Mouse (Mus musculus): ENCODE measurements at regions not wholly inside any gene's neighbourhood (a gene's known extent, or its start where the extent isn't known, plus 50 kb on each side); places are given as distances from the start of the nearest gene placed in this dataset.
A peak's percentile ranks its signal among the peaks of the same experiment; 100 is the strongest.

DNA sequence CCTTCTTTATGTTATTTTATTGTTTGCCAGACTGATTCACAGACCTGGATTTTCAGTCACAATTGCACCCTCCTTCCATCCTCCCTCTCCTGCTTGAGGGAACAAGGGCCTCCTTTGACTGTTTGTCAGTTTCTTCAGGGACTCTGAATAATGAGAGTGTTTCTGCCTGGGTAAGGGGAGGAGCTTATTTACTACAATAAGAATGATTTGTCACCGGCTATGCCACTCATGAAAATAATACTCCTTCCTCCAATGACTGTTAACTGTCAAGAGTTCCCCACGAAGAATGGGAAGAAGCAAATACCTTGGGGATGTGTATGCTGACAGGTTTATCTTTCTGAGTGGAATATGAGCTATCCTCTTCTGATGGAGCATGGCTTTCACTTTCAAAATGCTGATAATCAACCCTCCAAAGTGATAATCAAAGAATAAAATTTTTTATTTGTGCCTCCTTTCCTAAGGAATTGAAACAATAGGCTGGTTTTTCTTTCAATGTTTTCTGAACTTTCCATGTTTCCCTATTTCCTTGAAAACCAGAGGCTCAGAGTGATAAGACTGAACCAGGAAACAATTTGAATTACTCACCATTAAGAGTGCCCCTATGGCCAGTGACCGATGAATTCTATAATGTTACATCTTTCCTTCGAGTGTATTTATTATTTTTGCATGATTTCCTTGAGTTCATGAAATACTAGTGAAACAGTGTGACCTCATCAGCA, 269.3 kb upstream of the Klf6 start:
- H3K4me1 ChIP-seq (ENCODE audit: control insufficient read depth in 1 of 2, insufficient read depth in 2 of 2, low read length in 2 of 2) = no peaks in the 10 kb centered on the region; a peak in 1 of 4 replicates
- no peak overlapping the region for H3K27ac ChIP-seq (ENCODE audit: control insufficient read depth, low read depth, low read length)
- H3K79me2 ChIP-seq (ENCODE audit: control insufficient read depth, insufficient read depth, low read length, poor library complexity) = no peaks in the 10 kb centered on the region
- peak; percentile 39 for DNase-seq (ENCODE audit: low read depth, low spot score)
- no peaks in the 10 kb centered on the region for H3K27me3 ChIP-seq (ENCODE audit: control insufficient read depth in 1 of 2, insufficient read depth in 2 of 2, low read length in 2 of 2)
- no peaks in the 10 kb centered on the region for H3K9me3 ChIP-seq (replicated peaks; ENCODE audit: insufficient read depth, low read length)
- H3K9ac ChIP-seq (ENCODE audit: control insufficient read depth, low read depth, low read length, poor library complexity, severe bottlenecking) = no peak overlapping the region
- H3K4me3 ChIP-seq (ENCODE audit: control insufficient read depth in 1 of 2, insufficient read depth in 1 of 2, low read depth in 2 of 2, low read length in 2 of 2) = 0 out of 4 replicates have a peak overlapping the region, but pooled peaks of 1 of the 2 experiments have one; percentile 16
- TF ChIP-seq MEF2A (IDR thresholded peaks at IDR 0.05; ENCODE audit: extremely low read depth, insufficient replicate concordance, low read depth, low read length, poor library complexity, severe bottlenecking) (no peak), GATA1 (IDR thresholded peaks at IDR 0.05; ENCODE audit: low read depth, low read length) (no peak), MAFK (IDR thresholded peaks at IDR 0.05; ENCODE audit: borderline replicate concordance, low read depth, low read length) (no peak), GABPA (IDR thresholded peaks at IDR 0.05; ENCODE audit: low read depth, low read length) (no peak), MXI1 (IDR thresholded peaks at IDR 0.05; ENCODE audit: low read depth, low read length) (no peak), JUND (IDR thresholded peaks at IDR 0.05; ENCODE audit: low read depth, low read length) (no peak), POLR2AphosphoS2 (IDR thresholded peaks at IDR 0.05; ENCODE audit: low read length) (no peak), RAD21 (IDR thresholded peaks at IDR 0.05; ENCODE audit: low read depth, low read length) (no peak), TAL1 (IDR thresholded peaks at IDR 0.05; ENCODE audit: low read length) (no peak), ZMIZ1 (IDR thresholded peaks at IDR 0.05; ENCODE audit: low read depth, low read length) (no peak), CTCF (IDR thresholded peaks at IDR 0.05 in 2 of 3, conservative IDR thresholded peaks at IDR 0.05 in 1 of 3; ENCODE audit: control insufficient read depth in 1 of 3, insufficient read depth in 1 of 3, low read depth in 2 of 3, low read length in 3 of 3, poor library complexity in 1 of 3, severe bottlenecking in 1 of 3) (no peak), USF2 (IDR thresholded peaks at IDR 0.05; ENCODE audit: borderline replicate concordance in 1 of 2, insufficient read depth in 1 of 2, low read depth in 1 of 2, low read length in 2 of 2) (no peak), MYC (IDR thresholded peaks at IDR 0.05; ENCODE audit: low read depth, low read length) (no peak), E2F4 (IDR thresholded peaks at IDR 0.05; ENCODE audit: borderline replicate concordance, low read depth, low read length) (no peak), EP300 (IDR thresholded peaks at IDR 0.05; ENCODE audit: low read depth in 1 of 2, low read length in 2 of 2) (no peak), ZNF384 (IDR thresholded peaks at IDR 0.05; ENCODE audit: low read depth, low read length) (no peak)
- H3K36me3 ChIP-seq (ENCODE audit: control insufficient read depth in 1 of 2, insufficient read depth in 2 of 2, low read length in 2 of 2) = peaks cover 0 to 9% of the 10 kb centered on the region in 2 experiments; a peak in 2 of 4 replicates

DNA sequence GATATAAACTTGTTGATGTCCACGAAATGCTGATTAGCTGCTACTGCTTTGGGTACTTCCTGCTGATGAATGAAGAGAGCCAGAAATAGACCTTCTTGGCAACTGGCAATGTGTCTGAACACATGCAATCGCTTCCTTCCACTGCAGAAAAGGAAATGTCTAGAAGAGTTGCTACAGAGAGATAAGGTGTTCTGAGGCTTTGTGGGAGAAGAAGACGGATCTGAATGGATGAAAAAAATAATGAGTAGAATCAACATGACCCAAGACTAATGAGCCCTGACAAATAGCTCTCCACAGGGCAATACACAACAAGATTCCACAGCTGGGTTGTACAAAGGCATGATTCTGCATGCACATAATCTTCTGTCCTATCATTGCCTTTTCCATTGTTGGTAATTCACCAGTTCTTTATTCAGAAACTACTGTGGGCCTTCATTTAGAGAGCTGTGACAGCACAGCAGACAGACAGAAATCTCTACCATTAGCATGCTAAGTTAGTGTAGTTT, 268.7 kb upstream of the Klf6 start:
- H3K36me3 ChIP-seq (ENCODE audit: control insufficient read depth in 1 of 2, insufficient read depth in 2 of 2, low read length in 2 of 2) = peaks cover 0 to 9% of the 10 kb centered on the region in 2 experiments; a peak in 2 of 4 replicates
- H3K9me3 ChIP-seq (replicated peaks; ENCODE audit: insufficient read depth, low read length) = no peaks in the 10 kb centered on the region
- H3K27me3 ChIP-seq (ENCODE audit: control insufficient read depth in 1 of 2, insufficient read depth in 2 of 2, low read length in 2 of 2) = no peaks in the 10 kb centered on the region
- no peak overlapping the region for H3K27ac ChIP-seq (ENCODE audit: control insufficient read depth, low read depth, low read length)
- no peaks in the 10 kb centered on the region; a peak in 1 of 4 replicates for H3K4me1 ChIP-seq (ENCODE audit: control insufficient read depth in 1 of 2, insufficient read depth in 2 of 2, low read length in 2 of 2)
- peak; percentile 73 for DNase-seq (ENCODE audit: low read depth, low spot score)
- H3K9ac ChIP-seq (ENCODE audit: control insufficient read depth, low read depth, low read length, poor library complexity, severe bottlenecking) = no peak overlapping the region
- H3K4me3 ChIP-seq (ENCODE audit: control insufficient read depth in 1 of 2, insufficient read depth in 1 of 2, low read depth in 2 of 2, low read length in 2 of 2) = no peak overlapping the region
- H3K79me2 ChIP-seq (ENCODE audit: control insufficient read depth, insufficient read depth, low read length, poor library complexity) = no peaks in the 10 kb centered on the region
- TF ChIP-seq RAD21 (IDR thresholded peaks at IDR 0.05; ENCODE audit: low read depth, low read length) (no peak), POLR2A (IDR thresholded peaks at IDR 0.05; ENCODE audit: control insufficient read depth in 1 of 2, insufficient read depth in 1 of 2, low read depth in 1 of 2, low read length in 2 of 2, poor library complexity in 1 of 2) (no peak), SIN3A (IDR thresholded peaks at IDR 0.05; ENCODE audit: low read length) (peak; percentile 49; the same call in 1 of the 2 replicates), SMC3 (IDR thresholded peaks at IDR 0.05; ENCODE audit: low read depth, low read length) (no peak), NRF1 (IDR thresholded peaks at IDR 0.05; ENCODE audit: insufficient read depth, low read depth, low read length, poor library complexity, severe bottlenecking) (no peak), ETS1 (IDR thresholded peaks at IDR 0.05; ENCODE audit: low read depth, low read length) (peak; percentile 94), MEF2A (IDR thresholded peaks at IDR 0.05; ENCODE audit: extremely low read depth, insufficient replicate concordance, low read depth, low read length, poor library complexity, severe bottlenecking) (peak; percentile 97), USF1 (IDR thresholded peaks at IDR 0.05; ENCODE audit: low read depth, low read length) (no peak), ZNF384 (IDR thresholded peaks at IDR 0.05; ENCODE audit: low read depth, low read length) (0 out of 2 replicates have a peak, but pooled peaks have one; percentile 22), GATA1 (IDR thresholded peaks at IDR 0.05; ENCODE audit: low read depth, low read length) (peak; percentile 78), TAL1 (IDR thresholded peaks at IDR 0.05; ENCODE audit: low read length) (peak; percentile 37), JUND (IDR thresholded peaks at IDR 0.05; ENCODE audit: low read depth, low read length) (0 out of 2 replicates have a peak, but pooled peaks have one; percentile 16), MAZ (IDR thresholded peaks at IDR 0.05; ENCODE audit: low read depth, low read length) (no peak), CTCF (IDR thresholded peaks at IDR 0.05 in 2 of 3, conservative IDR thresholded peaks at IDR 0.05 in 1 of 3; ENCODE audit: control insufficient read depth in 1 of 3, insufficient read depth in 1 of 3, low read depth in 2 of 3, low read length in 3 of 3, poor library complexity in 1 of 3, severe bottlenecking in 1 of 3) (no peak), MAX (IDR thresholded peaks at IDR 0.05; ENCODE audit: low read length) (peak; percentile 52; the same call in 1 of the 2 replicates), HCFC1 (IDR thresholded peaks at IDR 0.05; ENCODE audit: low read depth, low read length) (no peak), POLR2AphosphoS5 (IDR thresholded peaks at IDR 0.05; ENCODE audit: borderline replicate concordance, low read depth, low read length) (no peak), TCF12 (IDR thresholded peaks at IDR 0.05; ENCODE audit: low read depth, low read length) (peak; percentile 89)

Data from MEL (cell line).